Mouse (Mus musculus): ENCODE measurements at regions not wholly inside any gene's neighbourhood (a gene's known extent, or its start where the extent isn't known, plus 50 kb on each side); places are given as distances from the start of the nearest gene placed in this dataset.

GRCm38 (mm10) chr9:47433185-47433584, 96.8 kb upstream of the Cadm1 start:
- DNase-seq (ENCODE audit: low spot score in 2 of 2), result no peak

GRCm38 (mm10) chr9:47434091-47434490, 95.9 kb upstream of the Cadm1 start:
- DNase-seq (ENCODE audit: low spot score in 2 of 2), result no peak

GRCm38 (mm10) chr9:47438976-47439375, 91.0 kb upstream of the Cadm1 start:
- DNase-seq (ENCODE audit: low spot score in 2 of 2), result no peak

GRCm38 (mm10) chr9:47439506-47439905, 90.5 kb upstream of the Cadm1 start:
- DNase-seq (ENCODE audit: low spot score in 2 of 2), result no peak

GRCm38 (mm10) chr9:47440128-47440527, 89.8 kb upstream of the Cadm1 start:
- no peak for DNase-seq (ENCODE audit: low spot score in 2 of 2)

GRCm38 (mm10) chr9:47441155-47441554, 88.8 kb upstream of the Cadm1 start:
- no peak for DNase-seq (ENCODE audit: low spot score in 2 of 2)

GRCm38 (mm10) chr9:47444168-47444567, 85.8 kb upstream of the Cadm1 start:
- no peak for DNase-seq (ENCODE audit: low spot score in 2 of 2)

GRCm38 (mm10) chr9:47444752-47445151, 85.2 kb upstream of the Cadm1 start:
- DNase-seq (ENCODE audit: low spot score in 2 of 2), result no peak

- DNase-seq (ENCODE audit: low spot score in 2 of 2), result no peak
These were observed 84.6 kb upstream of the Cadm1 start for GRCm38 (mm10) chr9:47445332-47445731.

GRCm38 (mm10) chr9:47452752-47453151, 77.2 kb upstream of the Cadm1 start:
- no peak for DNase-seq (ENCODE audit: low spot score in 2 of 2)

- no peak for DNase-seq (ENCODE audit: low spot score in 2 of 2)
These were observed 71.1 kb upstream of the Cadm1 start for GRCm38 (mm10) chr9:47458721-47459418.

- no peak for DNase-seq (ENCODE audit: low spot score in 2 of 2)
These were observed 70.4 kb upstream of the Cadm1 start for GRCm38 (mm10) chr9:47459461-47460049.

GRCm38 (mm10) chr9:47460241-47460640, 69.7 kb upstream of the Cadm1 start:
- DNase-seq (ENCODE audit: low spot score in 2 of 2), result no peak

GRCm38 (mm10) chr9:47461915-47462314, 68.1 kb upstream of the Cadm1 start:
- DNase-seq (ENCODE audit: low spot score in 2 of 2), result no peak

GRCm38 (mm10) chr9:47466767-47467166, 63.2 kb upstream of the Cadm1 start:
- DNase-seq (ENCODE audit: low spot score in 2 of 2), result no peak

GRCm38 (mm10) chr9:47467815-47468214, 62.2 kb upstream of the Cadm1 start:
- no peak for DNase-seq (ENCODE audit: low spot score in 2 of 2)

- DNase-seq (ENCODE audit: low spot score in 2 of 2), result no peak
These were observed 60.4 kb upstream of the Cadm1 start for GRCm38 (mm10) chr9:47469576-47469975.

- no peak for DNase-seq (ENCODE audit: low spot score in 2 of 2)
These were observed 59.2 kb upstream of the Cadm1 start for GRCm38 (mm10) chr9:47470741-47471140.

GRCm38 (mm10) chr9:47471767-47472420, 58.1 kb upstream of the Cadm1 start:
- DNase-seq (ENCODE audit: low spot score in 2 of 2), result no peak

- DNase-seq (ENCODE audit: low spot score in 2 of 2), result no peak
These were observed 56.1 kb upstream of the Cadm1 start for GRCm38 (mm10) chr9:47473776-47474365.

GRCm38 (mm10) chr9:47474776-47475175, 55.2 kb upstream of the Cadm1 start:
- no peak for DNase-seq (ENCODE audit: low spot score in 2 of 2)

GRCm38 (mm10) chr9:47477889-47478288, 52.1 kb upstream of the Cadm1 start:
- no peak for DNase-seq (ENCODE audit: low spot score in 2 of 2)
